Mouse (Mus musculus) embryonic facial prominence, embryonic 11.5 days (tissue): ENCODE measurements around the gene Npas3. TPM values are rescaled to one million over a fixed set of nuclear protein-coding genes. Genes with fewer than 3 reads are reported as not detected.

ENCODE experiments used
- ATAC-seq: fragments of 200-750 bp; cut with Nextera tagmentation; replicated peaks from 2 replicates; pipeline ENCODE4 v1.8.0; 2017; ENCODE audit warnings: low read depth; ENCODE audit not compliant: insufficient number of reproducible peaks, low FRiP score, low TSS enrichment
- DNase-seq: peaks from one replicate; pipeline ENCODE4 v3.0.0-alpha.2; 2015; ENCODE audit warnings: low spot score
- H3K27ac ChIP-seq: fragments of 300-500 bp; sonication (generic); replicated peaks from 2 replicates; pipeline ENCODE4 v1.5.1; 2014; ENCODE audit warnings: mild to moderate bottlenecking, low read depth, low read length, control low read depth
- H3K27me3 ChIP-seq: fragments of 300-500 bp; sonication (generic); 2 replicates; pipeline ENCODE4 v1.6.1; 2014; ENCODE audit warnings: mild to moderate bottlenecking, low read length, moderate library complexity, mixed read lengths; ENCODE audit not compliant: control insufficient read depth, insufficient read depth
- H3K36me3 ChIP-seq: fragments of 300-500 bp; sonication (generic); replicated peaks from 2 replicates; pipeline ENCODE4 v1.6.1; 2014; ENCODE audit warnings: low read depth, mild to moderate bottlenecking, low read length, moderate library complexity, mixed read lengths; ENCODE audit not compliant: control insufficient read depth, insufficient read depth
- H3K4me1 ChIP-seq: fragments of 300-500 bp; sonication (generic); 2 replicates; pipeline ENCODE4 v1.6.1; 2014; ENCODE audit warnings: low read length, mixed read lengths; ENCODE audit not compliant: control insufficient read depth, insufficient read depth
- H3K4me2 ChIP-seq: fragments of 300-500 bp; sonication (generic); 2 replicates; pipeline ENCODE4 v1.6.1; 2014; ENCODE audit warnings: low read depth, mild to moderate bottlenecking, control low read depth, low read length, moderate library complexity
- H3K4me3 ChIP-seq: fragments of 300-500 bp; sonication (generic); 2 replicates; pipeline ENCODE4 v1.5.1; 2014; ENCODE audit warnings: low read depth, low read length, control low read depth
- H3K9ac ChIP-seq: fragments of 300-500 bp; sonication (generic); replicated peaks from 2 replicates; pipeline ENCODE4 v1.6.1; 2014; ENCODE audit warnings: mild to moderate bottlenecking, control low read depth, low read length
- H3K9me3 ChIP-seq: fragments of 300-500 bp; sonication (generic); replicated peaks from 2 replicates; pipeline ENCODE4 v1.6.1; 2016; ENCODE audit warnings: mild to moderate bottlenecking, low read length, inconsistent platforms, mixed read lengths; ENCODE audit not compliant: control insufficient read depth
- WGBS: fragments of 180-500 bp; shearing (Covaris S2); extraction: QIAGEN DNeasy Blood & Tissue Kit; methylation state at CpG from one replicate; pipeline ENCODE4 v1.1.7; 2014; 5-methylcytosine and 5-hydroxymethylcytosine counted together
- polyA plus RNA-seq: library from polyadenylated mRNA; unstranded; fragments of >200 nt; fragmentation: Nextera tagmentation; extraction: Ambion mirVana; gene quantifications from 2 replicates; pipeline ENCODE4 v1.2.1, GENCODE M21; 2014

Gene Npas3
- polyA plus RNA-seq, 1 experiment from 2014 or later: 5.0 TPM

DNA sequence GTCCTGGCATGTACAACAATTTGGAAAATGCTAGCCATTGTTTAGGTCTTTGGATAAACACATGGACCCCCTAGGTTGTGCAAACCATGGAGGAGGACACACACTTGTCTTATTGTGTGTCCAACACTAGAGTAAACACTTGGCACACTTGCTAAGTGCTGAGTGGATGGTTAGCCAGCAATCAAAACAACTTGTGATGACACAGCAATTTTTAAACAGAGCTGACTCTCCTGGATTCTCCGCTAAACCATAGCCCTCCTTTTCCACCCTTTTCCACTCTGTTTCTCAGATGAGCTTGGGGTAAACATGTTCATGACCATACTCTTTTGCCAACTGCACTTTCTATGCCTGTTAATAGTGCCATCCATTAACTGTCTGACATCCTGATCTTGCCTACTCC lies 309.8 kb downstream of the Npas3 start:
- H3K27me3 ChIP-seq: no peaks in the 10 kb centered on the region
- no peak for DNase-seq
- no peaks in the 10 kb centered on the region for H3K4me1 ChIP-seq
- H3K36me3 ChIP-seq: no peaks in the 10 kb centered on the region
- WGBS: 97% methylated on average over 1 of the region's 1 CpGs
- no peak overlapping the region for H3K27ac ChIP-seq
- no peak overlapping the region for H3K4me3 ChIP-seq
- no peak overlapping the region for H3K9ac ChIP-seq
- ATAC-seq: no peak
- H3K9me3 ChIP-seq: no peaks in the 10 kb centered on the region
- H3K4me2 ChIP-seq: no peak overlapping the region

DNA sequence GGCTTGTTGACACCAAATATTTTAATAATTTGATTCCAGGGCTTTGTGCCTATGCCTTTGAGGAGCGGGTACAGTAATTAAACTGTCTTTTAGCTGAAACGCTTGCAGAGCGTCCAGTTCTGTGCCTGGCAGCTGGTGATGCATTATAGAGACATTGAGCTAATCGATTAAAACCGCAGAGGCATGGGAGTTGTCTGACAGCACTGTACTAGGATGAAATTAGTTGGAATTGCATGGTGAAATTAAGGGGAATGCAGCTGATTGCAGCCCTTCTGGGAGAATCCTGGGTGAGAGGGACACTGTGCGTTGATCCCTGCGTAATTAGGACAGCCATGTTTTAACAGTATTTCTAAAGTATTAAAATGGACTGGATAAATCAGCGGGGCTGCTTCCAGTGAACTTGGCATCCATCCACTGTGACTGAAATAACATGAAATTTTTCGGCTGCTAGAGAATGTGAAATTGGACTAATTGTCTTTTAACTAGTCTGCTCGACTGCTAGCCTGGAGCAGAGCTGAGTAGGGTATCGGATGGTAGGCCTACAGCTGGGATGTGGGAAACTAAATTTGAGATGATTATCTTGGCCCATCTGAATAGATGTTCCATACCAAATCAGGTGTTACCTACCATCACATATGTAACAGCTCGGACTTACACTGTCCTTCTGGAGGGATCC lies 318.4 kb downstream of the Npas3 start:
- no peak for ATAC-seq
- no peak overlapping the region for H3K4me3 ChIP-seq
- no peak overlapping the region for H3K4me2 ChIP-seq
- no peaks in the 10 kb centered on the region for H3K36me3 ChIP-seq
- H3K9ac ChIP-seq: no peak overlapping the region
- no peak overlapping the region for H3K27ac ChIP-seq
- no peaks in the 10 kb centered on the region for H3K27me3 ChIP-seq
- no peaks in the 10 kb centered on the region for H3K4me1 ChIP-seq
- no peaks in the 10 kb centered on the region for H3K9me3 ChIP-seq
- WGBS: 79% methylated on average over 12 of the region's 12 CpGs
- DNase-seq: no peak

DNA sequence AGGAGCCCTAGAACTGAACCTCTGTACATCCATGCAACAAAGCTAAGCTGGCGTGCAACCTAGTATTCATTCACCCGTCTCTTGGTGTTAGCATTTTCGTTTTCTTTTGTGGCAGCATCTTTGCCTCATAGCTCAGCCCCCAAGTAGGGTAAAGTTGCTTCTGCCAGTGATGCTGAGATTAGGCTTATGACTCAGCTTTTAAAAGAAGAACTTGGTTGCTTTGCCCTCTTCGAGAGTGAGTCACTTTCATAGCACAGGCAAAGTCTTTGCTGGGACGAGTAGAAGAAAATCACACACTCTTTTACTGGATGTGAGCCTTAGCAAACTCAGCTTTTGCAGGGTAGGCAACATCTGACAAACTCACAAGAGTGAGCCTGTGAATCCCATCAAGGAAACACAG lies 332.7 kb downstream of the Npas3 start:
- ATAC-seq: no peak
- 87% methylated on average over 5 of the region's 5 CpGs for WGBS

DNA sequence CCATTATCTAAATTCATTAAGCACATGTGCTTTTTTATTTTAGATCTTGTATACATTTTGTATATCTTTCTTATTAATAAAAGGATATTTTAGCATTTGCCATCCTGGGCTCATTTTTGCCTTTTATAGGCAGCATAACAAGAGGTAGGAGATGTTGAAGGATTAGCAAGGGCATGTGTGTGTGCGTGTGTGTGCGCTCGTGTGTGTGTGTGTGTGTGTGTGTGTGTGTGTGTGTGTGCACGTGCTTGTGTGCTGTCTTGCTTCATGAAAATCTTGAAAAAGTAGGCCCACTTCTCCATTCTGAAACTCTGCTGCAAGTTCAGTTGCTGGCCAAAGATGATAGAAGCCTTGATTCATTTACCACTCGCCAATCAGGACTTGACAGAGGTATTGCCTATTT lies 338.8 kb downstream of the Npas3 start:
- Histone ChIP-seq H3K36me3 (no peaks in the 10 kb centered on the region), H3K9ac (no peak overlapping the region), H3K4me3 (no peak overlapping the region), H3K4me2 (no peak overlapping the region), H3K27me3 (no peaks in the 10 kb centered on the region), H3K4me1 (no peaks in the 10 kb centered on the region), H3K27ac (no peak overlapping the region), H3K9me3 (no peaks in the 10 kb centered on the region)
- DNase-seq (no peak), ATAC-seq (no peak)
- 78% methylated on average over 5 of the region's 5 CpGs for WGBS

More for the DNA sequence above, 332.7 kb downstream of the Npas3 start:
- no peak for DNase-seq
- Histone ChIP-seq H3K36me3 (no peaks in the 10 kb centered on the region), H3K4me1 (no peaks in the 10 kb centered on the region), H3K9me3 (no peaks in the 10 kb centered on the region), H3K27ac (no peak overlapping the region), H3K4me2 (no peak overlapping the region), H3K27me3 (no peaks in the 10 kb centered on the region), H3K4me3 (no peak overlapping the region), H3K9ac (no peak overlapping the region)

DNA sequence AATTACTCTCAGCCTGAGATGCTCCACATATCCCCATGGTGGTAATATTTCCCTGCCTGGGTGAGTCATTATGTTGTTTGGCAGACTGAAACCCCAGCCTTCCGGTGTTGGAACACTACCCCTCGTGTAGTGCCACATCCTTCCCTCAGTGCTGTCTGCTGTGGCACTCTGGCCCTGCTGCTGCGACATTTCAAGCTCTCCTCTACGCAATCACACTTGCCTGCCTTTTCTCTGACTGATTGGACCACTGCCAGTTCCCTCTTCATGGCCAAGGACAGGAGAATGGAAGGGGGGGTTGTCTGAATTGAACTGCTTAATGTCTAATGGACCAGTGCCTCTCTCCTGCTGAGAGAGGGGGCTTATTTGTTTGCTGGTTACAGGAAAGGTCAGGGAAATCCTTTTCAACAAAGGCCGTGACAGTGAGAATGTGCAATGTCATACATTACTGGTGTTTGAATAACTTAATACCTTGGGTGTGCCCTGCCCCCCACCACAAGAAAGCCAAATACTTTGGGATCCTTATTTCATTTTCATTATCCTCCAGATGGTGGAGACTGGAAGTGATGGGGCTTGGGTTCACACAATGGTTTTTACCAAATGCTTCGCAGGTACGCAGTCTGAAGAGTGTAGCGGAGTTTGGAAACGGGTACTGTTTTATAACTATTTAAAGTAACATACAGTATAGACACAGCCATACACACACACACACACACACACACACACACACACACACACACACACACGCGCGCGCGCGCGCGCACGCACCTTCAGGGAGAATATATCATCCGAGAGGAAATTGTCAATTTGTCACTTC lies 339.4 kb downstream of the Npas3 start:
- H3K4me2 ChIP-seq: no peak overlapping the region
- H3K9ac ChIP-seq: no peak overlapping the region
- H3K4me3 ChIP-seq: no peak overlapping the region
- H3K4me1 ChIP-seq: no peaks in the 10 kb centered on the region
- H3K27me3 ChIP-seq: no peaks in the 10 kb centered on the region
- no peaks in the 10 kb centered on the region for H3K36me3 ChIP-seq
- no peaks in the 10 kb centered on the region for H3K9me3 ChIP-seq
- no peak overlapping the region for H3K27ac ChIP-seq
- DNase-seq (peak; percentile 17), ATAC-seq (peak; percentile 44; the same call in 1 of the 2 replicates)
- 72% methylated on average over 19 of the region's 19 CpGs for WGBS

DNA sequence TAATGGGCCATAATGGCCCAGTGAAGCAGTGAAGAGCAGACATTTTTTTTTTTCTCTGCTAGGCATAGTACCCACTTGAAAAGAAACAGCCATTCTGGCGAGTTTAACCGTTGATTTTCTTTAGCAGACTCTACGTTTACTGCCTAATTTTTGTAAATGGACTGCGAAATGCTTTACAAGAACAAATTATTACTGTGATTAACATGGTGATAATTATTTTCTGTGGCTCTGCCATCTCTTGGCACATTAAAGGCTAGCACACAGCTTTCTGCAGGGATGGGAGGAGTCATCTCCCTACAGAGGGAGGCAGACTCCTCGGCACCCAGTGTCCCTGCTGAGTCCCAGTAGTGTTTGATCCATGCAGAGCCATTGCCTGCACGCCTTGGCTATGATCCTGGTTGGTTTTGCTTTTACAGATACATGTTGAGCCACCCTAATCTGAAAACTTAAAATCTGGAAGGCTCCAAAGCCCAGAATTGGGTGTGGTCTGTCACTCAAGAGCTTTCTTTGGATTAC lies 341.0 kb downstream of the Npas3 start:
- Histone ChIP-seq H3K4me2 (no peak overlapping the region), H3K27me3 (no peaks in the 10 kb centered on the region), H3K36me3 (no peaks in the 10 kb centered on the region), H3K4me3 (no peak overlapping the region), H3K4me1 (no peaks in the 10 kb centered on the region), H3K9me3 (no peaks in the 10 kb centered on the region), H3K9ac (no peak overlapping the region), H3K27ac (no peak overlapping the region)
- no peak for DNase-seq
- WGBS: 58% methylated on average over 6 of the region's 6 CpGs
- no peak for ATAC-seq

DNA sequence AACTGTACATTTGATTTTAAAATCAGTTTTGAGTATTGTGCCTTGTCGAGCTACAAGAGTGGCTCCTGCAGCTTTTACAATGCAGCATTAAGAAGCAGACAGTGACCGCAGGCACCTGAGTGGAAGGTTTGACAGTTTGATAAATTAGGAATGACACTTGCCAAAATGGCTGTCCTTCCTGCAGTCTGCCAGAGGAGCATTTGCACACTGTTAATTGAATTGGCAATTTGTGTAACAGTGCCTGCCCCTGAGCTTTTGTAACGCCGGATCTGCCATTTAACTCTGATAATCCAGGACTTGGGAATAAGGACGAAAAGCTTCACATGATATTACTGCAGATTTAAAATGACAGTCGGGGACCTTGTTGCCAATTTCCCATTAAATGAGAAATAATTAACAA lies 357.2 kb downstream of the Npas3 start:
- Histone ChIP-seq H3K4me1 (no peaks in the 10 kb centered on the region), H3K36me3 (no peaks in the 10 kb centered on the region), H3K27me3 (no peaks in the 10 kb centered on the region), H3K9me3 (no peaks in the 10 kb centered on the region), H3K4me3 (no peak overlapping the region), H3K4me2 (no peak overlapping the region), H3K27ac (no peak overlapping the region), H3K9ac (no peak overlapping the region)
- no peak for DNase-seq
- WGBS: 69% methylated on average over 6 of the region's 6 CpGs
- ATAC-seq: no peak

DNA sequence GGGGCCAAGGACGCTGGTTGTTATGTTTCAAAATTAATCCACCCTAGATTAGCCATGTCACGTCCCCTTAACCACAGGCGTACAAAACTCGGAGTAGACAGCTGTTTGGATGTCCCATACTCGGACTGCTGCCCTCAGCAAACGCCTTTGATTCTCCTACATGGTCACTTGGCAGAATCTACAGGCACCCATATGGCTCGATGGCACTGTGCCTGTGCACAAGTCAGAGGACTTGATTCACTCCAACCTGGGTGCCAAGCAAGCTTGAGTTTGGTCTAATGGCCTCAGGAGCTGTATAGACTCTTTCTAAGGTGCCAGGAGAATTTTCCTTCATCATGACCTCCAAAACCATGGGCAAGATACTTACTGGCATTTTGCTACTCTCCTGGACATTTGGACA lies 363.6 kb downstream of the Npas3 start:
- WGBS: 88% methylated on average over 7 of the region's 7 CpGs
- no peak overlapping the region for H3K4me3 ChIP-seq
- ATAC-seq (no peak), DNase-seq (no peak)
- no peak overlapping the region for H3K27ac ChIP-seq
- no peak overlapping the region for H3K9ac ChIP-seq
- H3K4me1 ChIP-seq: no peaks in the 10 kb centered on the region
- no peaks in the 10 kb centered on the region for H3K27me3 ChIP-seq
- no peaks in the 10 kb centered on the region for H3K36me3 ChIP-seq
- H3K9me3 ChIP-seq: no peaks in the 10 kb centered on the region
- H3K4me2 ChIP-seq: no peak overlapping the region
